Mouse (Mus musculus) layer of hippocampus, adult 11-12 months (tissue): ENCODE measurements at regions not wholly inside any gene's neighbourhood (a gene's known extent, or its start where the extent isn't known, plus 50 kb on each side); places are given as distances from the start of the nearest gene placed in this dataset.

Experiments
- DNase-seq: peaks from one replicate; pipeline ENCODE4 v3.0.0; 2022; ENCODE audit warnings: low spot score

- no peak for DNase-seq
Measured at GRCm38 (mm10) chr13:97616919-97617318, 143.5 kb downstream of the Gm10260 start.

DNA sequence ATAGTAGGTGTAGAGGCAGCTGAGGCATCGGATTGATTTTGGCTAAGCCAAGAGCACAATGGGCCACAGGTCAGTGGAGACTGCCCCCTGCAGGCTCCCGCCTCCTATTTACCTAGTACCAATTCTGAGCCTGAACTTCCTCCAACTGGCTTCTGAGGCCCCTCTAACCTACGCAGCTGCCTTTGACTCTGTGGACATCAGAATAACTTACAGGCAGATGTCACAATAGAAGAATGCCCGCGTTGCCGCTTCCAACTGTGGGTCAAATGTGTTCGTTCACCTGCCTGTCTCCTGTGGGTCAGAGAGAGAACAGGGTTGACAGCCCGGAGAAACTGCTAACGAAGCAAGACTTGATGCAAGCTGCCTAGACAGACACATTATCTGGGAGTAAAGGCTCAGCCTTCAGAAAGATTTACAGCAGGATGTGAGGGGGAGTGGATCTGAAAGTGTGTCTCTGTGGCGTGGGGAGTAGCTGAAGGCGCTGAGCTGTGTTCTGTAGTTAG is 153.2 kb downstream of the Gm10260 start:
- DNase-seq, result peak; percentile 48

- no peak for DNase-seq
Measured at GRCm38 (mm10) chr13:97604451-97604850, 156.0 kb downstream of the Gm10260 start.

DNA sequence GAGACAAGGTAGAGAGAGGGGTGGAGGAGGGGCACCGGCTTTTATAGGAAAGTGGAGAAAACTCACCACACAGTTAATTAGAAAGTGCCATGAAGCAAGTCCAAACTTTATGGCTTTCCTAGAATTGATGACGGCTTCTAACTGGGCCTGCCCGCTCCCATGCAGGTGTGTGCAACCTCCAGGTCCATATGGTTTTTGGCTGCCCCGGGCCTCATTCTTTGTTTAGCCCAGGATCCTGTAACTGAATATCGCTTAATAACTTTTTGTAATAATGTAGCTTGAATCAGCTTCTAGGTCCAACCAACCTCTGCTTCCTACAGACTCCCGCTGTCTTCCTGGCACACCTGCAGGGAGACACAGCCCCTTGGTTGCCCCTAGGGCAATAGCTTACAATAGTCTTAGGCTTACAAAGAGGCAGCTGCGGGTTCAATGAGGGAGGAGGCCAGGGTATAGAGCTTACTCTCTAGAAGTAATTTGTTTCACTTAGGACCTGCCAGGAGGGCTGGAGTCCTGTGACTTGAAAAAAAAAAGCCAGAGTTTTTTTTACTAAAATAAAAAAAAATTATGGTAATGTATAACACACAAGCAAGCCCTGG is 159.2 kb downstream of the Gm10260 start:
- no peak for DNase-seq

- DNase-seq, result no peak
Measured at GRCm38 (mm10) chr13:97600136-97600535, 160.3 kb downstream of the Gm10260 start.

DNA sequence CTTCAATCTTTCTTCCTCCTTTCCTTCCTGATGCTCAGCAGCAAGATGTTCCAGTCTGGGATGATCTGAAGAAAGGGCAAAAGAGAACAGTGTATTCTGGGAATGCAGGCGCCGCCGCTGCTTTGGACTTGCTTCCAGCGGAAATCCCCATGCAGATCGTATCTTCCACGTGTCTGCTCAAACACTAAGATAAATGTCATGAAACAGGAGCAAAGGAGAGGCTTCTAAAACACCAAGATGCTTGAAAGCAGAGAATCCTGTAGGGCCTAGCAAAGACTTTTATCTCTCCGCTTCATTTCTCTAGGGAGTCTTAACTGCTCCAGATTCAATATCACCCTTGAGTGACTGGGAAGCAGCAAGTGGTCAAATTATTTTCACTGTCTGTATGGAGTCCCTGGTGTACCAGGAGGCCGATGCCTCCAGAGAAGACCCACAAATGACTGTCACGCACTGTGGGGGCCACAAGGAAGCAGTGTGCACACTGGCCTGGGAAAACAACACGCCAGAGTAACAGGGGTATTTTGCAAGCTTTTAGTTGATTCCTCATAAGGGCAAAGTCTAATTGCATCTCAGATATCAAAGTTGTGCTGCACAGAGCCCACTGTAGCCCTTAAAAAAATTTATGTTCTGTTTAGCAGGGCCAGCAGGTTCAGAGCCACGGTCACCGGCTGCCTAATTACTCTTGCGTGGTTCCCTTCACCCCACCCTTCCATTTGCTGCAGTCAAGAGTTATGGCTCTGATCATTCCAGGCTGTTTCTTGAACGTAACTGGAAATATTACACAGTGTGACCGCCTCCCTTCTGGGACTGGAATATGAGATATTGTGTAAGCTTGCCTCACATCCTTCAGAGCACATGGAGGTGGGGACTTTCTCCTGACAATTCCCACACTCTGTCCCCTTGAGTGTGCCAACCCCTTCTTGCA is 161.7 kb downstream of the Gm10260 start:
- no peak for DNase-seq

DNA sequence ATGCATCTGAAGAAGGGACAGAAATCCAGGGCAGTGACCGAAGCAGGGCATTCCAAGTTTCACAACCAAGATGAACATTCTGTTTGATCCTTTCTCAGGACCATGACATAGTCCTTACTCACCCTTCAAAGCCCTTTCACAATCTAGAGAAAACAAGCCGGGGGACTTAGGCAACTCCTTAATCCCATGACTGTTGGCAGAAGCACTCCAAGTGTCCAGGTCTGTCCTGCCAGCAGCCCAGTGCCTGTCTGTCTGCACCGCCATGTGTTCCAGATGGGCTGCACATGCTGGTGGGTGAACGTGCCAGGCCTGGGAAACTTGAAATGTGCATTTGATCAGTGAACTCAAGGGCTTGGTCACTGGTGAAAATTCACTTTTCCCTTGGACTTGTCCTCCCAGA is 165.6 kb downstream of the Gm10260 start:
- DNase-seq, result no peak

GRCm38 (mm10) chr13:97589626-97590025 is 170.8 kb downstream of the Gm10260 start:
- DNase-seq, result no peak

DNA sequence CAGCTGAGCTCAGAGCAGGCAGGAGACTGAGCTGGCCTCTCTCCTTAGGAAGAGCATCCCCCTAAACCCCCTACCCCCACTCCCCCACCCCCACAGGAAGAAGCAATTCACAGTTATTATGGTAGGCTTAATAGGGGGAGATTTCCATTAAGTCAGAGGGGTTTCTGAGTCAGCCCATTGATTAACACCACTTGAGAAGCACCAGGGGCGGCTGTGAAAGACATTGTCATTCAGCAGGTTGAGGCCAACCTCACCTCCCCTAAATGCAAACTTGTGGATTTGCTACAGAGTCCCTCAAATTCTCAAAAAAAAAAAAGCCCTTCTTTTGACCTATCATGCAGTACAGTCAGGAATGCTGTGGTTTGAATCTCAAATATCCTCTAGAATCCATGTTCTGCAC is 172.3 kb downstream of the Gm10260 start:
- no peak for DNase-seq

GRCm38 (mm10) chr13:97587088-97587487 is 173.3 kb downstream of the Gm10260 start:
- no peak for DNase-seq

GRCm38 (mm10) chr13:97584045-97584444 is 176.4 kb downstream of the Gm10260 start:
- DNase-seq, result no peak

GRCm38 (mm10) chr13:97581380-97581779 is 179.1 kb downstream of the Gm10260 start:
- no peak for DNase-seq

DNA sequence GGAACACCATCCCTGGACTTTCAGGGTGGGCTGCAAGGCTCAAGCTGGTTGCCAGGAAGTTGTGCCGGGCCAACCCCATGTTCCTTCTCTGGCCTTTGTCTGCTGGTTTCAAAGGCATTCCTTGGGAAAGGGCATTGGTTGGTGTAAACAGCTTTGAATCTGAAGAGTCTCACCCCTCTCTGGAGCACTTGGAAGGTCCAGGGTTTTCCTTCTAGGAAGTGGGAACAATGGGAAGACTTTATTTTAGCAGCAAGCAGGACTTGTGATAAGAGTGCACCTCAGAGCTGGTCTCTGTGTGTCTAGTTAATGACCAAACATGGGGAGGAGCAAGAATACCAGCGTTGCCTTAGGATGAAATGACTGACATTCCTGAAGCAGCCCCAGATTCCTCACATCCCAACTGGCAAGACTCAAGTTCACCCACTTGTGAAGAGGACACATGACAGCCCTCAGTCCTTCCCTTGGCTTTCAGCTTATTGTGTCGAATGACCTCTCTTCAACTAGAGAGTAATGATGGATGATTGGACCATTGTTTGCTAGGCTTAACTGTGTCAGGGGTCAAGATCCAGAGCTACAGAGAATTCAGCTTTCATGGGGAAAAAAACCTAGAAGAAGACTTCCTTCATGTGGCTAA is 180.1 kb downstream of the Gm10260 start:
- DNase-seq, result no peak

DNA sequence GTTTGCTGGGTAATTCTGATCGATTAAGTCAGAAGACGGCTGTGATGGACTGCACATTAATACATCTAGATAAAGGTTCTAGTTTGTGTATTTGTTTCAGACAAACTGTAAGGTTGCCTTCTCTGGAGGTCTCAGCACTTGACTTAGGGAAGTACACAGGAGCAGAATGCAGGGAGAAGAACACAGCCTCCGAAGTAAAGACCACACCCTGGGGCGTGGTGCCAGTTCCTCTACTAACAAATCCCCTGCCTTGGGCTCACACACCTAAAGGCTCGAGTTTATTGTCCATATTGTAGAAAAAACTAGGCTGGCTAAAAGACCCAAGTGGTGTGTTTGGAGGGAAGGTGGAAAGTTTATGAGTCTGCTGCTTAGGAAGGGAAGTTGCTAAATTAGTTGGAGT is 181.8 kb downstream of the Gm10260 start:
- DNase-seq, result no peak

GRCm38 (mm10) chr13:97577081-97577785 is 183.2 kb downstream of the Gm10260 start:
- no peak for DNase-seq

GRCm38 (mm10) chr13:97573601-97574000 is 186.8 kb downstream of the Gm10260 start:
- DNase-seq, result no peak

- DNase-seq, result no peak
Measured at GRCm38 (mm10) chr13:97572352-97572751, 188.1 kb downstream of the Gm10260 start.

GRCm38 (mm10) chr13:97570009-97570408 is 190.4 kb downstream of the Gm10260 start:
- no peak for DNase-seq

- DNase-seq, result no peak
Measured at GRCm38 (mm10) chr13:97567632-97568031, 192.8 kb downstream of the Gm10260 start.

DNA sequence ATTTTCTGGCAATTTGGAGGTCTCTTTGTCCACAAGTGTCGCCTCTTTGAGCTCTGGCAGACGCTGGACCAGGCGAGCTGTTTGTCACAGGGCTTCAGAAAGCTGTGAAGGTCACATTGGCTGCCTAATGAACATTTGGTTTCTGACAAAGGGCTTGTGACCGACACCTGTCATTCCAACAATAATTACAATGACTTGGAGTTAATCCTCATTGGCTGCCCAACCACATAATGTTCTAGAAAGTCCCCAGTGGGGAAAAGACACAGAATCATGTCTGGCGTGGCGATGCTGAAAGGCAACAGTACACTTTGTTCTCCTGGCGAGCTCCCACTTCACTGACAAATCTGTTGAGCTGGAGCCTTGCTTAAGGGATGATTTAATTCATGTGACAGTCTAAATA is 194.4 kb downstream of the Gm10260 start:
- DNase-seq, result peak; percentile 62

GRCm38 (mm10) chr13:97562241-97562640 is 198.2 kb downstream of the Gm10260 start:
- DNase-seq, result no peak

DNA sequence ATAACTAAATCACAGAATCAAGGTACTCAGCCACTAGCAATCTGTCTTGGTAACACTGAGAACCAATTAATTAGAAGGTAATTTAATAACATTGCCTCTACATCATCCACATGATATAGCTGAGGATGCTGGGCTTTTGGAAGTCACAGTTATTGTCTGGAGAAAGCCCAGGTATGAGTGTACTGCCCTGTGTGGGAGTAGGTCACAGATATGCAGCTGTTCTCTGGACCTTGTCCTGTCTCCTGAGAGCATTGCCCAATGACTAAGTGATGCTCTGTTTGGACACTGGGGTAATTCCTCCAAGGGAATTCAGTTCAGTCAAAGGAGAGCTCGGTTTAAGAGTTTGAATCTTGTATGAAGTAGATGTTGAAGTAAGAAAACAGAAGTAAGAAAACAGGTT is 199.6 kb downstream of the Gm10260 start:
- no peak for DNase-seq
